Mouse (Mus musculus): ENCODE data around the gene Slc7a11.
"Not testable (repeated sequence)": the region's sequence is repeated elsewhere in the genome, so short reads cannot be mapped to it uniquely, and the experiment has no call there.

The Slc7a11 gene

GRCm38 (mm10) chr3:50443421-50443916 is at the start of gene Slc7a11:
Slc7a11 (minus strand) TSS chr3:50443614.
- DNase-seq (ENCODE audit: low spot score) = peak; percentile 41

- no peak for DNase-seq (ENCODE audit: low spot score)
These were observed 48.3 kb upstream of the Slc7a11 start for GRCm38 (mm10) chr3:50491678-50492077.

GRCm38 (mm10) chr3:50484076-50484475 is 40.7 kb upstream of the Slc7a11 start:
- DNase-seq (ENCODE audit: low spot score) = no peak

- no peak for DNase-seq (ENCODE audit: low spot score)
These were observed 18.8 kb upstream of the Slc7a11 start for GRCm38 (mm10) chr3:50462223-50462622.

- DNase-seq (ENCODE audit: low spot score) = no peak
These were observed 13.7 kb upstream of the Slc7a11 start for GRCm38 (mm10) chr3:50457136-50457535.

- DNase-seq (ENCODE audit: low spot score) = no peak
These were observed 13.2 kb upstream of the Slc7a11 start for GRCm38 (mm10) chr3:50456564-50456963.

GRCm38 (mm10) chr3:50456023-50456422 is 12.6 kb upstream of the Slc7a11 start:
- DNase-seq (ENCODE audit: low spot score) = no peak

- no peak for DNase-seq (ENCODE audit: low spot score)
These were observed 1.8 kb upstream of the Slc7a11 start for GRCm38 (mm10) chr3:50445050-50445775.

- no peak for DNase-seq (ENCODE audit: low spot score)
These were observed 528 bp upstream of the Slc7a11 start for GRCm38 (mm10) chr3:50443942-50444341.

- peak; percentile 37 for DNase-seq (ENCODE audit: low spot score)
These were observed 797 bp downstream of the Slc7a11 start for GRCm38 (mm10) chr3:50442341-50443292.

GRCm38 (mm10) chr3:50441330-50441729 is 2.1 kb downstream of the Slc7a11 start:
- no peak for DNase-seq (ENCODE audit: low spot score)

GRCm38 (mm10) chr3:50440409-50440808 is 3.0 kb downstream of the Slc7a11 start:
- no peak for DNase-seq (ENCODE audit: low spot score)

GRCm38 (mm10) chr3:50439429-50439828 is 4.0 kb downstream of the Slc7a11 start:
- DNase-seq (ENCODE audit: low spot score) = no peak

- DNase-seq (ENCODE audit: low spot score) = no peak
These were observed 4.7 kb downstream of the Slc7a11 start for GRCm38 (mm10) chr3:50438520-50439253.

- not testable (repeated sequence) for DNase-seq (ENCODE audit: low spot score)
These were observed 5.3 kb downstream of the Slc7a11 start for GRCm38 (mm10) chr3:50438081-50438480.

- not testable (repeated sequence) for DNase-seq (ENCODE audit: low spot score)
These were observed 7.0 kb downstream of the Slc7a11 start for GRCm38 (mm10) chr3:50436409-50436808.

- no peak for DNase-seq (ENCODE audit: low spot score)
These were observed 9.6 kb downstream of the Slc7a11 start for GRCm38 (mm10) chr3:50433831-50434230.

- DNase-seq (ENCODE audit: low spot score) = no peak
These were observed 12.6 kb downstream of the Slc7a11 start for GRCm38 (mm10) chr3:50430811-50431210.

- no peak for DNase-seq (ENCODE audit: low spot score)
These were observed 21.7 kb downstream of the Slc7a11 start for GRCm38 (mm10) chr3:50421480-50422277.

GRCm38 (mm10) chr3:50419161-50419560 is 24.3 kb downstream of the Slc7a11 start:
- no peak for DNase-seq (ENCODE audit: low spot score)

- DNase-seq (ENCODE audit: low spot score) = no peak
These were observed 36.6 kb downstream of the Slc7a11 start for GRCm38 (mm10) chr3:50406771-50407170.
